Mouse (Mus musculus) c-Kit-negative CD71-positive TER-119-positive erythroid progenitor cells, embryonic 14.5 days (primary cell): ENCODE results near the gene Abi2.

Source experiments
- DNase-seq: peaks from one replicate; pipeline ENCODE4 v3.0.0-alpha.2; 2013; ENCODE audit warnings: low read depth, low spot score

The Abi2 gene

GRCm38 (mm10) chr1:60489660-60490059 lies 80.2 kb downstream of the Abi2 start:
- DNase-seq: no peak

DNA sequence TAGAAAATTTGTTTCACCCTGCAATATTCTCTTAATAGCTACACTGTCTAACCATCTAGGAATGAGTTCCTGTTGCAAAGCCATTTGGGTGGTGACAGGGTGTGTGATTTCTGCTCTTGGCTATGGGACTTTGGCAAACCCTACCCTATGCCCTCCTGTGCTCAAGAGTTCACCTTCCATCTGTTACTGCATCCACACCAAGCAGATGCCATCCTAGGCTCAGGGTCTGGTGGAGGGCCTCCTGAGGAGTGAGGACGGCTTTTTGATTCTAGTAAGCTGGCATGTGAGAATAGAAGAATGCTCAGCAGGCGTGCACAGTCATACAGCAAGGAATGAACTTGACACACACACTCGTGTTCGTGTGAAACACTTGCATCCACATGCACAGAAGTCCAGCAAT lies 81.1 kb downstream of the Abi2 start:
- no peak for DNase-seq

GRCm38 (mm10) chr1:60492404-60492803 lies 83.0 kb downstream of the Abi2 start:
- DNase-seq: no peak

DNA sequence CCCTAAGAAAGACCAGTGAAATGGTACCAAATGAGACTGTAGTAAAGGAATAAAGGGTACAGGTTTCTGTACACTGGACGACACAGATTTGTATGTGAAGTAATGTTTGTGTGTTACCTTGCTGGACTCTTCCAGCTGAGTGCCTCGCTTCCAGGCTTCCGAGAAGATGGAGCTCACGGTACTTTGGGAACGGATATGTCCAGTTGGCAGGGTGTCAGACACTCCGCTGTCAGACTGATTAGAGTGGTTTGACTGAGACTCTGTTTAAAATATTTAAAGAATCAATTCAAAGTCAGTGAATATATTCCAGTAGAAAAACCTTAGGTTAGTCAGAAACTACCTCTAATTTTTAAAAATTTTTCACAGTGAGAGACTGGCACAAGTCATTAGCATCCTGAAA lies 84.0 kb downstream of the Abi2 start:
- DNase-seq: no peak

DNA sequence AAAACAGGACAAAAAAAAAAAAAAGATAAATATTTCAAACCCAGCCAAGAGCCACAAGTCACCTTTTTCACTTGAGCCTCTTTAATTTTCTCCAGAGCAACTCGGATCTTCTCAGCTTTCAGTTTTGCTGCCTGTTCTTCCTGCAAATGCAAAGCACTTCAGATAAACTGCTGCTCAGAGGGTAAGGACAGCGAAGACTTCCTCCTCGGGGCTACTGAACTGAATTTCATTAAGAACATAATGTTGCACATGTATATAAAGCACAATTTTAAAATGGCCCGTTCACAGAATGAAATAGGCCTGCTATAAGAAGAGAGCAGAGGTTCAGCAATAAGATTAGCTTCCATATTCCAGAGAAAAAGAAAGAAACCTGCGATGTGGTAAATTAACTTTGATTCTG lies 94.0 kb downstream of the Abi2 start:
- DNase-seq: no peak

DNA sequence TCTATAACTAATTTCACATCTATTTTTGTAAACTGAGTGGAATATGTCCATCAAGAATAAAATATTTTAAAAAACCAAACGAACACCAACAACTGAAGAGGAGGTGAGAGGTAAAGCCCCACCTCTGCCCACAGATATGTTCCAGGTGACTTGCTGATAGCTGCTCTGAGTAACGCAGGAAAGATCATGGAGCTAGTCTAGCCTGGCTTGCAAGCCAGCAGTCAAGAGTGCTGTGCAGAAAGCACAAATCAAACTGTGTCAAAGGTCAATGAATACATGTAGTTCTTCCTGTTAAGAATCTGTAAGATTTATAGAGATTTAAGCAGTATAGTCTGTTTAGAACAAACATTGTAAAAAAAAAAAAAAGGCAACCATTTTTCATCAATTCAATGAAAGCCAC lies 101.2 kb downstream of the Abi2 start:
- no peak for DNase-seq

GRCm38 (mm10) chr1:60530107-60530506 lies 120.7 kb downstream of the Abi2 start:
- DNase-seq: no peak

- DNase-seq: no peak
Measured at GRCm38 (mm10) chr1:60530636-60531035, 121.2 kb downstream of the Abi2 start.
